Mouse (Mus musculus) lung, embryonic 14.5 days (tissue): ENCODE results near the gene Gosr1. TPM values are rescaled to one million over a fixed set of nuclear protein-coding genes. Genes with fewer than 3 reads are reported as not detected.
"Not testable (repeated sequence)": the region's sequence is repeated elsewhere in the genome, so short reads cannot be mapped to it uniquely, and the experiment has no call there.

Experiments
- ATAC-seq: fragments of 200-750 bp; cut with Nextera tagmentation; 2 replicates; pipeline ENCODE4 v1.8.0; 2017; ENCODE audit warnings: mild to moderate bottlenecking, moderate TSS enrichment, moderate library complexity; ENCODE audit not compliant: insufficient read depth
- DNase-seq: peaks from one replicate; pipeline ENCODE4 v3.0.0-alpha.2; 2015
- H3K27ac ChIP-seq: fragments of 300-500 bp; sonication (generic); 2 replicates; pipeline ENCODE4 v1.5.1; 2014; ENCODE audit warnings: low read depth, mild to moderate bottlenecking, moderate library complexity
- H3K27me3 ChIP-seq: fragments of 300-500 bp; sonication (generic); 2 replicates; pipeline ENCODE4 v1.6.1; 2014; ENCODE audit warnings: low read length, control low read depth; ENCODE audit not compliant: insufficient read depth
- H3K36me3 ChIP-seq: fragments of 300-500 bp; sonication (generic); 2 replicates; pipeline ENCODE4 v1.6.1; 2014; ENCODE audit warnings: control low read depth; ENCODE audit not compliant: insufficient read depth
- H3K4me1 ChIP-seq: fragments of 300-500 bp; sonication (generic); 2 replicates; pipeline ENCODE4 v1.6.1; 2014; ENCODE audit warnings: antibody characterized with exemption, control low read depth; ENCODE audit not compliant: insufficient read depth
- H3K4me2 ChIP-seq: fragments of 300-500 bp; sonication (generic); 2 replicates; pipeline ENCODE4 v1.6.1; 2014; ENCODE audit warnings: mild to moderate bottlenecking
- H3K4me3 ChIP-seq: fragments of 300-500 bp; sonication (generic); 2 replicates; pipeline ENCODE4 v1.5.1; 2014; ENCODE audit warnings: low read depth, low read length
- H3K9ac ChIP-seq: fragments of 300-500 bp; sonication (generic); 2 replicates; pipeline ENCODE4 v1.6.1; 2014
- H3K9me3 ChIP-seq: fragments of 300-500 bp; sonication (generic); 2 replicates; pipeline ENCODE4 v1.6.1; 2016; ENCODE audit warnings: low read depth, low read length, control low read depth
- CTCF ChIP-seq: IDR thresholded peaks from 2 replicates; pipeline ENCODE4 v1.5.1; 2016; ENCODE audit warnings: antibody characterized with exemption, low read depth
- WGBS: fragments of 180-500 bp; shearing (Covaris S2); extraction: QIAGEN DNeasy Blood & Tissue Kit; methylation state at CpG from one replicate; pipeline ENCODE4 v1.1.7; 2014; 5-methylcytosine and 5-hydroxymethylcytosine counted together
- polyA plus RNA-seq: library from polyadenylated mRNA; unstranded; fragments of >200 nt; fragmentation: Nextera tagmentation; extraction: Ambion mirVana; gene quantifications from 2 replicates; pipeline ENCODE4 v1.2.1, GENCODE M21; 2014

Gene Gosr1
- polyA plus RNA-seq = 35.3 and 38.7 TPM in 2 replicates

DNA sequence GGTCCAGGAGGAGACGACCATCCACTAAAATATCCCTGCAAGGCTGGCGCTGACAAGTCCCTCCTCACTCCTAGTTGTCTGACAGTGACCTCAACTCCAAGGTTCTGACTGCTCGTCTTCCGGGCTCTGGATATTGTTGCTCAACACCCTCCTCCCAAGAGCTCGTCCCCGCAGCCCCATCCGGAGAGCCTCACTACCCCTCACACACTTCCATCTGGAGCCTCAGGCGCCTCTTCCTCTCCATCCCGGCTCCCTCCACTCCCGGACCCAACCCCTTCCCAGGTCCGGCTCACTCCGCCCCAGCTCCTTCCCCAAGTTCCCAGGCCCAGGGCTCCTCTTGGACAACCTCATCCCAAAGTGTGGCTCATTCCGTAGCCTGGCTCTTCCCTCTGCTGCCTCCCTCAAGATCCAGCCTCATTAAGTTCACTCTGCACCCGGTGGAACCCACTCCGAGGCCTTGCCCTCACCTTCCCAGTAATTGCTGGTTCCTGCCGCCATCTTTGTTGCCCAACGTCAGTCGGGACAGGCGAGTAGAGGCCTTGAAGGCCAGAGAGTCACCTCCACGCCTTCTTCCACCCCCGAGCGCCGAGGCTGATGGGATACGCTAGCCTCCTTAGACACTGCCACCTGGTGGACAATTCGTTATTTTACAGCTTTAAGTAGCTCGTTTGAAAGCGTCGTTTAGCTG is at the start of gene Gosr1:
TSS of gene Gosr1 (minus strand) at position 527 of the 688 bp plus-strand sequence.
- Histone ChIP-seq H3K4me2 (peak within 1 kb of the TSS; percentile 76), H3K4me1 (no peaks in the 10 kb centered on the region), H3K27me3 (no peaks in the 10 kb centered on the region), H3K9me3 (no peaks in the 10 kb centered on the region), H3K9ac (peak within 1 kb of the TSS; percentile 93), H3K27ac (peak within 1 kb of the TSS; percentile 78), H3K4me3 (peak within 1 kb of the TSS; percentile 89), H3K36me3 (peaks cover 26% of the 10 kb centered on the region)
- peak; percentile 99 for ATAC-seq
- under 1% methylated on average over 28 of the region's 28 CpGs for WGBS
- peak; percentile 95 for TF ChIP-seq CTCF
- DNase-seq = peak; percentile 99

GRCm38 (mm10) chr11:76810706-76811495 is 47.5 kb upstream of the Gosr1 start:
- Histone ChIP-seq H3K4me1 (no peaks in the 10 kb centered on the region), H3K27ac (no peak overlapping the region), H3K9me3 (no peaks in the 10 kb centered on the region), H3K27me3 (no peaks in the 10 kb centered on the region), H3K9ac (no peak overlapping the region), H3K4me3 (no peak overlapping the region), H3K36me3 (peaks cover 45% of the 10 kb centered on the region), H3K4me2 (no peak overlapping the region)
- ATAC-seq (no peak), DNase-seq (peak; percentile 37)
- TF ChIP-seq CTCF = peak; percentile 41
- 81% methylated on average over 9 of the region's 9 CpGs for WGBS

GRCm38 (mm10) chr11:76809450-76809849 is 46.1 kb upstream of the Gosr1 start:
- no peaks in the 10 kb centered on the region for H3K9me3 ChIP-seq
- ATAC-seq (no peak), DNase-seq (peak; percentile 56)
- no peak overlapping the region for H3K9ac ChIP-seq
- H3K27ac ChIP-seq = no peak overlapping the region
- 49% methylated on average over 3 of the region's 3 CpGs for WGBS
- no peaks in the 10 kb centered on the region for H3K27me3 ChIP-seq
- no peak overlapping the region for H3K4me2 ChIP-seq
- H3K36me3 ChIP-seq = peaks cover 56% of the 10 kb centered on the region
- no peaks in the 10 kb centered on the region for H3K4me1 ChIP-seq
- H3K4me3 ChIP-seq = no peak overlapping the region
- no peak for TF ChIP-seq CTCF

GRCm38 (mm10) chr11:76808550-76808949 is 45.2 kb upstream of the Gosr1 start:
- TF ChIP-seq CTCF = no peak
- H3K9me3 ChIP-seq = no peaks in the 10 kb centered on the region
- WGBS = 88% methylated on average over 7 of the region's 7 CpGs
- H3K27ac ChIP-seq = no peak overlapping the region
- H3K9ac ChIP-seq = no peak overlapping the region
- no peak overlapping the region for H3K4me2 ChIP-seq
- H3K36me3 ChIP-seq = peaks cover 60% of the 10 kb centered on the region
- no peak for DNase-seq
- H3K4me3 ChIP-seq = no peak overlapping the region
- H3K27me3 ChIP-seq = no peaks in the 10 kb centered on the region
- H3K4me1 ChIP-seq = no peaks in the 10 kb centered on the region
- no peak for ATAC-seq

DNA sequence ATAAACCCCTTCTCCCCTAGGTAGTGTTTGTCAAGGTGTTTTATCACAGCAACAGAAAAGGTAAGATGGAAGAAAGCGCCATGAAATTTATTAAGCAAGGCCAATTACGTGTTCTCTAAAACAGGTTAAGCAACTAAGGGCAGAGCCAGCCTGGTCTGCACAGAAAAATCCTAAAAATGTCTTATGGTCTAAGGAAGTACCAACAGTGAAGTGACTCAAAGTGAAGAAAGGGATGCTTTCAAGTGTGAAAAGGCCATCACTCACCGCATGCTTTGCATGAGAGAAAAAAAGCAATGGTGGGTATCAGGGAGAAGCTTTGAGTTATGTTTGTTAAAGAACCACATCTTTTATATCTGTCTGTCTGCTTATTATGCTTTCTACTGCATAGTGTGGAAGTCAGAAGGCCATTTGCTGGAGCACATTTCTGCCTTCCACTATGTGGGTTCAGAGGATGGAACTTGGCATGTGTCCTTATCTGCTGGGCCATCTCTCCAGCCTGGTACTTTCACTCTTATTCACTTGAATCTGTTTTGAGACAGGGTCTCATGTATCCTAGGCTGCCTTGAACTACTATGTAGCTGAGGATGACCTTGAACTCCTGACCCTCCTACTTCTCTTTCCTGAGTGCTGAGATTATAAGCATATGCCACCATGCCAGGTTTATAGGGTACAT is 43.8 kb upstream of the Gosr1 start:
- ATAC-seq (no peak), DNase-seq (no peak)
- H3K27me3 ChIP-seq = no peaks in the 10 kb centered on the region
- no peak overlapping the region for H3K4me2 ChIP-seq
- H3K9me3 ChIP-seq = no peaks in the 10 kb centered on the region
- WGBS = 80% methylated on average over 3 of the region's 3 CpGs
- H3K27ac ChIP-seq = no peak overlapping the region
- H3K9ac ChIP-seq = no peak overlapping the region
- no peak for TF ChIP-seq CTCF
- no peaks in the 10 kb centered on the region for H3K4me1 ChIP-seq
- peaks cover 59% of the 10 kb centered on the region for H3K36me3 ChIP-seq
- no peak overlapping the region for H3K4me3 ChIP-seq

GRCm38 (mm10) chr11:76806026-76806425 is 42.6 kb upstream of the Gosr1 start:
- ATAC-seq = no peak
- no peaks in the 10 kb centered on the region for H3K9me3 ChIP-seq
- H3K27me3 ChIP-seq = no peaks in the 10 kb centered on the region
- no peak overlapping the region for H3K4me2 ChIP-seq
- no peak for TF ChIP-seq CTCF
- no peaks in the 10 kb centered on the region for H3K4me1 ChIP-seq
- no peak for DNase-seq
- WGBS = 70% methylated on average over 4 of the region's 4 CpGs
- H3K27ac ChIP-seq = no peak overlapping the region
- no peak overlapping the region for H3K4me3 ChIP-seq
- H3K36me3 ChIP-seq = peaks cover 66% of the 10 kb centered on the region
- no peak overlapping the region for H3K9ac ChIP-seq

DNA sequence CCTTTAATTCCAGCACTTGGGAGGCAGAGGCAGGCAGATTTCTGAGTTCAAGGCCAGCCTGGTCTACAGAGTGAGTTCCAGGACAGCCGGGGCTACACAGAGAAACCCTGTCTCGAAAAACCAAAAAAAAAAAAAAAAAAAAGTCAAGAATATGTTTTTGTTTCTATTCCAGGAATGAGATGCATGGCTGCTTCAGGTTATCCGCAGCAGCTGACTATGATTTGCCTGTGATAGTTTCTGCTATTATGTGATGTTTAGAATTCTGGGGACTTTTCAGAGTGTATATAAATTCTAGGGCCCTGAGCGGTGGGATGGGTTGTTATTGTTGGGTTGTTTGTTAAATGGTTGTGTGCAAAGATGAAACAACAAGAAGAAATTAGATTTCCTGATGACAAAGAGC is 41.7 kb upstream of the Gosr1 start:
- H3K4me1 ChIP-seq, H3K27ac ChIP-seq, H3K9me3 ChIP-seq, H3K9ac ChIP-seq, H3K4me2 ChIP-seq, ATAC-seq, H3K4me3 ChIP-seq, H3K27me3 ChIP-seq, DNase-seq: not testable (repeated sequence)
- WGBS = 87% methylated on average over 4 of the region's 4 CpGs
- H3K36me3 ChIP-seq = peaks cover 60% of the 10 kb centered on the region
